Mouse (Mus musculus) left cerebral cortex, postnatal 14 days (tissue): Measurements from ENCODE around the gene Cfd. TPM values are rescaled to one million over a fixed set of nuclear protein-coding genes. Genes with fewer than 3 reads are reported as not detected.

Experiments used
- DNase-seq, 2 experiments: peaks; one replicate each; pipeline ENCODE4 v3.0.0; 2021 to 2022; ENCODE audit warnings: low spot score in 2 of 2, mixed read lengths in 1 of 2
- intact Hi-C: fragments of 180-260 bp; cut with DNase I; formaldehyde crosslinking; loops from one replicate; pipeline ENCODE4 v1.15.1; 2025
- total RNA-seq, 2 experiments: library from RNA; stranded (reverse); gene quantifications; 2 replicates each; pipeline ENCODE4 v1.2.3; 2021

Gene Cfd
- total RNA-seq, 2 experiments from 2014 or later: not detected

DNA sequence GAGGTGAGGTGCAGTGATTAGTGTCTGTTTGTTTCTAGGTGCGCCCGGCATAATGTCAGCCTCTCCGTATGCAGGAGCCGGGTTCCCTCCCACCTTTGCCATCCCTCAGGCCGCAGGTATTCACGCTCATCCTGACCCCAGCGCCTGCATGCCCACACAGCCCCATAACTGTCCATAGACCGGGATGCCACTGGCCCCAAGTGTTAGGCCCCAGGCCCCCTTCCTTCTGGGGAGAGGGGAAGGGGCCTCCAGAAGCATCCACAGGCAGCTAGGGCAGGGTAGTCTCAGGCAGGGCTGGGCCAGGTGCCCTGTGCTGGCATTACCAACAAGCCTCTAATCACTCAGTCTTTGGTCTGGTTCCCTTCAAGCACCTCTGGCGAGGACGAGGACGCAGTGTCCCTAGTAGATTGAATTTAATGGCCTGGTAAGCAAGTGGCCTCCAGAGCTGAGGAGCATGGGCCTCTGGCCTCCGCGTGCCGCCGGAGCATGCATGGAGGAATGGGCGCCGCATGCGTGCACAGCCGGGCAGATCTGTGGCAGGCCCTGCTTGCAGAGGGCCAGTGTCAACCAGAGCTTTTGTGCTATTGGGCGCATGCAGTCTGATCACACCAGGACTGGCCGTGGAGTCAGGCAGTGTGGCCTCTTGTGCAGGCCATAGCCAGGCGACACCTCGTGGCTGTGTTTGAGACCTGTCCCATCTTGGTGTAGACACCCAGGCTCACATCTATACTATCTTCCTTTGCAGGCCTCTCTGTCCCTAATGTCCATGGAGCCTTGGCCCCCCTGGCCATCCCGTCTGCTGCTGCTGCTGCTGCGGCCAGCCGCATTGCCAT lies 30.4 kb upstream of the Cfd start:
- intact Hi-C loops: no loop called here
- DNase-seq: no peak

DNA sequence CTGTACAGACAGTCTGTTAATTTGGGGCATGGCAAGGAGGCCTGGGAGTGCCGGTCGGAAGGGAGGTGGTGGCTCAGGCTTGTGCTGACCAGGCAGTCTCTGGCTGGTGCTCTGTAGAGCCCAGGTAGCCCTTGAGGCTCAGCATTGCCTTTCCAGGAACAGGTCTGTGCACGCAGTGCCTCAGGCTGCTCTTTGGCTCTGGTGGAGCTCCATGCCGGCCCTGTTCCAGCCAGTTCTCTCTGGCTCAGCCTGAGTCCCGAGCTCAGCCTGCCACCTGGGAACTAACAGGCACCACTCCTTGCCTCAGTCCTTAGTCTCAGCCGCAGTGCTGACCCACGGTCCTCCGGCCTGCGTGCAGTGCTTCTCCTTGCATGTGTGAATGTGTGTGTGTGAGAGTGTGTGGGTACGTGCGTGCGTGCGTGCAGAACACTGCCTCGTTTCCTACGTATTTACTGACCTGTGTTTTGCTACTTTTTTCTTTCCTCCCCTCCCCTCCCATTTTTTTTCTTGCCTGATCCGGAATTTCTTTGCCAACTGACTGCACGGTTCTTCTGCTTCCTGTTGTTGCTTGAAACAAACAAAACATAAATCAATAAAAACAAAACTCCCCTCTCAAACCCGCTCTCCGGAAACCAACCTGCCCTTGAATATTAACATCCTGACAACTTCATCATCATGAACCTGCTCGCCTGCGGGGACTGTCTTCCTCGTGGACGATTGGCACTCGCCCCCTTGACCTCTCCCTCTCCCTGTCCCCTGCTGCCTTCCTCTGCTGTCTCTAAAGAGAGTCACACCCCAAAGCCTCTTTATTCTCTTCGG lies 29.2 kb upstream of the Cfd start:
- no peak for DNase-seq
- intact Hi-C loops: no loop called here

GRCm38 (mm10) chr10:79862049-79862788 lies 28.4 kb upstream of the Cfd start:
- DNase-seq: no peak
- intact Hi-C loops: no loop called here

DNA sequence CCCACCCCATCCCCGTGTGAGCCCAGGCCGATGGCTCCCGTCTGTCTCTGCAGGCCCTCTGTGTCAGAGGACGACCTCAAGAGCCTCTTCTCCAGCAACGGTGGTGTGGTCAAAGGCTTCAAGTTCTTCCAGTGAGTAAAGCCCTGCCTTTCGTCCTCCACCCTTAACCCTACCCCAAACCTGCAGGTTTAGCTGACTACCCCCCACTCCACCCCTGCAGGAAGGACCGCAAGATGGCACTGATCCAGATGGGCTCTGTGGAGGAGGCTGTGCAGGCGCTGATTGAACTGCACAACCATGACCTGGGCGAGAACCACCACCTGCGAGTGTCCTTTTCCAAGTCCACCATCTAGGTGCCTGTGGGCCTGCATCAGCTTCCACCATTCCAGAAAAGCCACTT lies 27.7 kb upstream of the Cfd start:
- intact Hi-C loops: no loop called here
- no peak for DNase-seq

GRCm38 (mm10) chr10:79864351-79865188 lies 26.1 kb upstream of the Cfd start:
- intact Hi-C loops: no loop called here

DNA sequence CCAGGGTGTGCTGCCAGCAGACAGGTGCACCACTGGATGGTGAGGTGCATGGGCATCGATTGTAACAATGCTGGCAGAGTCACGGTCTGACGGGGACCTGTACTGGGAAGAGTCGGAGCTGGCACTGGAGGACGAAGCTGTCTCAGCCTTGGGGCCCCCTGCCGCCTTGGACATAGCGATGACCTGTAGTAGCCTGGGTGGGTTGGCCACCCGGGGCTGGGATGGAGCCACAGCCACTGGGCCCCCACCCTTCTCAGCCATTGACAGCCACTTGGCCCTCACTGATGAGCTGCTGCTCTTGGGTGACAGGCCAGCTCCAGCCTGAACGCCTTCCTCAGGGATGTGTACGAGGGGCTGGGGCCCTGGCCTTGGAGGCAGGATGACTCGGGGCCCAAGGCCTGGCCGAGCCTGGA lies 25.5 kb upstream of the Cfd start:
- DNase-seq: no peak
- intact Hi-C loops: no loop called here

More at GRCm38 (mm10) chr10:79864351-79865188, 26.1 kb upstream of the Cfd start:
- DNase-seq: no peak

GRCm38 (mm10) chr10:79865801-79866295 lies 24.8 kb upstream of the Cfd start:
- intact Hi-C loops: no loop called here
- DNase-seq: no peak

DNA sequence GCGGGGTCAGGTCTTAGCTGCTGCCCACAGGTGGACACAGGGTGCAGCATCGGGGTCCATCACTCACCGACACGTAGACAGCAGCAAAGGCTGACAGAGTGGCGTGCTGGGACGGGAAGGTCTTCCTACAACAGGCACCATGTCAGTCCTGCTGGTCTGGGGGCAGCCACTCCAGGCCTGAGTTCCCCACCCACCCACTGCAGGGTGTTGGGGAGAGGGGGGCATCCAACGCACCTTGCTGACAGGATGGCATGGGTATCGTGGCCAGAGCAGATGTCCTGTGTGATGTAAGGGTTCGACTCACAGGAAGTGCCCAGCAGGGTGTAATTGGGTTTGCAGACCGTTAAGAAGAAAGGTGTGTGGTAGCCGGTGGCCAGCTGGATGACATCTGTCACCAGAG lies 24.1 kb upstream of the Cfd start:
- intact Hi-C loops: no loop called here
- DNase-seq: no peak

GRCm38 (mm10) chr10:79871845-79872244 lies 18.8 kb upstream of the Cfd start:
- DNase-seq: peak in 1 of 2 experiments; percentile 54
- intact Hi-C loops: no loop called here

DNA sequence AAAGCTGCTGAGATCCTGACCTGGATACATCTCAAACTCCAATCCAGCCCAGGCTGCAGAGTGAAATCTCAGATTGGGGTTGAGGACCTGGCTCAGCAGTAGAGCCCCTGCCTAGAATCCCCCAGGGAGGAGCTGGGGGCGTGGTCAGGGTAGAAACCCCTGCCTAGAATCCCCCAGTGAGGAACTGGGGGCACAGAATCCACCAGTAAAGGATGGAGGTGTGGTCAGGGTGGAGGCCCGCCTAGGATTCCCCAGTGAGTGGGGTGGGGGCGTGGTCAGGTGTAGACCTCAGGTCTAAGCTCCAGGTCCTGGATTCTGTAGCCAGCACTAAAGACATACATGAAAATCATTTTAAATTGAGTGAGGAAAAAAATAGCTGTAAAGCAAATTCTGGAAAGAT lies 17.8 kb upstream of the Cfd start:
- intact Hi-C loops: no loop called here
- no peak for DNase-seq

DNA sequence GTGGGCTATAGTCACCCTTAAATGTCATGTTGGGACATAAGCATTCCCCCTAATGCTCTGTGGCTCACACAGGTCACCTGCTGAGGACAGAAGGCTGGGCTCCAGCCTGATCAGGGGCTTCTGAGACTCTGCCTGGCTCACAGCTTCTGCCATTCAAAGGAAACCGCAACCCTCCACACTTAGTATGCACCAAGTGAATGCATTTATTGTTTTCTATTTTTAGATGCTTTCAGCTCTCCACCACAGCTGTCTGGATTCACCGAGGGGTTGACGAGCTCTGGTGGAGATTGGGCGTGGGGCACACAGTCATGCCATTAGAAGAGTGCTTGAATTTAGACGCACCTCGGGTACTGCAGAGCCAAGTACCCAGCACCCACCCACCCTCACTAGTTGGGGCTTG lies 17.3 kb upstream of the Cfd start:
- no peak for DNase-seq
- intact Hi-C loops: no loop called here

- no peak for DNase-seq
- intact Hi-C loops: no loop called here
Measured at GRCm38 (mm10) chr10:79873715-79874289, 16.9 kb upstream of the Cfd start.

DNA sequence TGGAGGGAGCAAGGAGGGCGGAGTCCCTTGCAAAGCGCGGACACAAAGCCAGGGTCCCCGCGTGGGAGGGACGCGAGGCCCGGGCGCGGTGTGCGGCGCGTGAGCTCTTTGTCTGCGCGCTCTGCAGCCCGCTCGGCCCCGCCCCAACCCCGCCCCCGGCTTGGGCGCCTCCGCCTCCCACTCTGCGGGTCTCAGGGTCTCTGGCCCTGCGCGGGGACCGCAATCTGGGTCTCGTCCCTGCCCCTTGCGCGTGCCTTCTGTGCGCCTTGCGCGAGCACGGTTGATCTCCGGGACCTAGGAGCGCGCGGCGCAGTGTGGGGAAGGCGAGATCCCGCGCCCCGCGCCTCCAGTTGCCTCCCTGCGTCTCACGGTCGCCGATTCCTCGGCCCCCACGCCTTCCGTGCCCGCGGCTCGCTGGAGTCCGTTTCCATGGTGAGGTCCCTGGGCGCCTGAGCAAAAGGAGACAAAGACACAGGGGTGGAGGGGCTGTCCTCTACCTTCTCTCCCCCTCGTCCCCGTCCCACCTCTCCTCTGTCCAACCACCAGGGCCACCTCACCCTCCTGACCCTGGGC lies 16.3 kb upstream of the Cfd start, which contains the start of the genes Prtn3 and Plppr3:
Gene Prtn3 (plus strand): TSS at position 187 of the 573 bp plus-strand sequence.
Gene Plppr3 (minus strand): TSS at position 345 of the 573 bp plus-strand sequence.
- intact Hi-C loops: no loop called here

DNA sequence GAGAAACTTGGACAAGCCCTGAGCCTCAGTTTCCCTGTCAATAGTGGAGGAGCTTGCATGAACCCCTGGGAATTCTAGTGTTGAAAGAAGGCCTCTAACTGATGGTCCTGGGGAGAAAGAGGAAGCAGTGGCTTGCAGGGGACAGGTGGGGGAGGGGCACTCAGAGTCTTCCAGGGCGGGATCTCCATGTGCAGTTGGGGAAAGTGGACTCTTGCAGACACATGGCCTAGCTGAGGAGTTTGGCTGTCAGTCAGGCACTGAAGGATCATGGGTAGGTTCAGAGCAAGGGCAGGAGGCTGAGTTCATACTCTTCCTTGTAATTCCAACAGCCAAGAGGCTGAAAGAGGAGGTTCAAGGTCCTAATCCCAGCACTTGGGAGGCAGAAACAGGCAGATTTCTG lies 13.5 kb upstream of the Cfd start:
- intact Hi-C loops: no loop called here
- no peak for DNase-seq

More for the DNA sequence above, 16.3 kb upstream of the Cfd start, which contains the start of the genes Prtn3 and Plppr3:
- DNase-seq: peak; percentile 49 to 56

DNA sequence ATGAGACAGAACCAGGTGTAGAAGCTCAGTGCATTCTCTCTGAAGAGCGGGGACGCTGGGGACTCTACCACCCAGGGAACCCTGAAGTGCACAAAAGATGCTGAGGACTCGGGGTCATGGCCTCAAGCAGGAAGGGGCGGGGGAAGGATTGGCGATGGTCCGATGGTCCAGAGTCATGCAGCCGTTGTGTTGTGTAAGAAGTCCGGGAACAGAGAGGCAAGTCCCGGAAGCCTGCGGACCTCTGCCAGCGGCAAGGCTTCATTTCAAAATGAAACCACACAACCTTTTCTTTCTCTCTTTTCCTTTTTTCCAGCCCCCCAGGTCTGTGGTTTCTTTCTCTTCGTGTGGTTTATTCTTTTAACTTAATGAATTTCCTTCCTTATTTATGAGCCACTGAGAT lies 12.9 kb upstream of the Cfd start:
- intact Hi-C loops: no loop called here
- DNase-seq: no peak

- DNase-seq: no peak
- intact Hi-C loops: no loop called here
Measured at GRCm38 (mm10) chr10:79879527-79879926, 11.1 kb upstream of the Cfd start.

- DNase-seq: no peak
- intact Hi-C loops: loop anchor here (5.0 kb wide), 1 partner anchor 48 kb away; no protein-coding TSS in a partner anchor
Measured at GRCm38 (mm10) chr10:79880721-79881120, 9.9 kb upstream of the Cfd start.

GRCm38 (mm10) chr10:79881981-79882380 lies 8.7 kb upstream of the Cfd start:
- intact Hi-C loops: loop anchor here (2.0 to 5.0 kb wide), 3 partner anchors 43 to 77 kb away; no protein-coding TSS in a partner anchor
- DNase-seq: no peak
